Mouse (Mus musculus): ENCODE data around the gene Myo18b.

Myo18b gene

DNA sequence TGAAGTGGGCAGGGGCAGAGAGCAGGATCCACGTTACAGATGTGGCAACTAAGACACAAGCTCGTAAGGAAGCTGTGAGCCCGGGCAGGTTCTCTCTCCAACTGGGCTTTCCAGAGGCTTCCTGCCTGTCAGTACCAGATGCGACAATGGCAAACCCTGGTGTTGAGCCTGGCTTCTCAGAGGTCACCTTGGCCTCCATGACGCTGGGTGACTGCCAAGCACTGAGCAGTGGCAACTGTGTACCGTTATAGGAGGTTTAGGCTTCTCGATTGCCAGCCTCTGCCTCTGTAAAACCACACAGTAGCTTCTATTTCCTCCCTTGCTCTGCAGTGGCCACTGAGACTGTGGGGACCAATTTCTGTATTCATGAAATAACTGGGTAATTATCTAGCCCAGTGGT, 81.1 kb downstream of the Myo18b start:
- no peak for DNase-seq (ENCODE audit: low read depth, low spot score)

DNA sequence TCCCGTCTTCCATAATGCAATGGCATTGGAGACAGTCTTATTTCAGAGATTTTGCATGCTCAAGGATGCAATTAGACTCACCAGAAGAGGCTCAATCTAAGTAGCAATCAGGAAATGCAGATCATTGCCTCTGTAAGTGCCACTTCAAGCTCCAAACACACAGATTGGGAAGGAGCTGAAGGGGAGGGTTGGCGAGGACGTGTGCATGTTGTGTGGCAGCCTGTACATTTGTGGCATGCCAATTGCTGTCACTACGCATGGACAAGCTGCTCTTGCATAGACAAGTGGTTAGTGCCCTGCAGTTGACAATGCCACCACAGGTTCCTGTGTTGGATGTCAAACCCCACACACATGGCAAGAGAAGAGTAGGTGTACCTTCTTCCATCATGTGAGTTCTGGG, 88.5 kb downstream of the Myo18b start:
- DNase-seq (ENCODE audit: low read depth, low spot score), result no peak

DNA sequence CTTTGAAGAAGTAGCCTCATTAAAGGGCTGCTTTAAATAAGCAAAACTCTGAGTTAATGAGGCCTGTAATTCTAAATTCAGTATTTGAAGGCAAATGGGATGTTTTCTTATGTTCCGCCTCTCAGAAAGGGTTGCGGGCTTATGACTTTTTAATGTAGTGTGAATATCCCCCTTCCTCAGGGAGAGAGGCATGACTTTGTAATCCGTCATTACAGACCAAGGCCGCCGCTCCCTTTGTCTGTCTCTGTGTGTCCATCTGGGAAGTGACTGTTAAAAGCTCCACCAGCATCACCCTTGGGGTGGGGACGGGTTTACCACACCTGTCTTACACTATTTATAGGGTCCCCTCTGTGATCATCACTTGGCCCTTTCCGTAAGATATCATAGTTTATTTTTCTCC, 100.1 kb downstream of the Myo18b start:
- no peak for DNase-seq (ENCODE audit: low read depth, low spot score)

DNA sequence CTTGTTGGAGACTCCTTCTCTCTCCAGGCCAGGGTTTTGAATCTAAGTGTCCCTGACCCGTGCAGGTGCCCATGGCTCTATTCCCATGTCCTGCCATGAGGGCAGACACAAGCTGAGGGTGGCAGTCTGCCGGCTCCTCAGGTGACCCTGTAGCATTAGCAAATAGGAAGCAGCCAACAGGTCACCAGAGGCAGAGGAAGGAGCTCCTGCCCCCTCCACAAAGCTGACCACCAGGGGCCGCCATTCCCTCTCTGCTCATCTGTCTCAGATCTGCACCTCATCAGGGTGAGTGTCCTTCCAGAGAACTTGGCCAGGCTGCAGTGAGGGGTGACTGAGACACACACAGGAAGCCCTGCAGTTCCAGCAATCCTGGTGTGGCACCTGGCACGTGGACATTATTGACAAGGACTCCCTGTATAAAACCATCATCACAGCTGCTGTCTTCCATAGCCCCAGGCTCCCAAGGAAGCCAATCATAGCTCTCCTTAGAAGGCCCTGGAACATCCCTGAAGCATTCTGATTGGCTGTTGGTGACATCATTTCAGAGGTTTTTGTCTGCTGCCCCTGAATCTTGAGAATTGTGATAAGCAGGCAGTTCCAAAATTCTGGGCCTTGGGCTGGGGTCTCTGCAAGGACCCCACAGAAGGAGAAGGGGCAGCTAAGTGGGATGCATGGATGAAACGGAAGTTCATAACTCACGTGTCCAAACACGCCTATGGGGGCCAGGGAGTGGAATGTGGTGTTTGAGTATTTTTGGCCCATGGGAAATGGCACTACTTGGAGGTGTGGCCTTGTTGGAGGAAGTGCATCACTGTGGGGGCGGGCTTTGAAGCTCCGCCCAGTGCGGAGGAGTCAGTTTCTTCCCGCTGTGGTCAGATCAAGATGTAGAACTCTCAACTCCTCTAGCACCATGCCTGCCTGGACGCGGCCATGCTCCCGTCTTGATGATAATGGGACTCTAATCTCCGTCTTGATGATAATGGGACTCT, 104.1 kb downstream of the Myo18b start:
- no peak for DNase-seq (ENCODE audit: low read depth, low spot score)

DNA sequence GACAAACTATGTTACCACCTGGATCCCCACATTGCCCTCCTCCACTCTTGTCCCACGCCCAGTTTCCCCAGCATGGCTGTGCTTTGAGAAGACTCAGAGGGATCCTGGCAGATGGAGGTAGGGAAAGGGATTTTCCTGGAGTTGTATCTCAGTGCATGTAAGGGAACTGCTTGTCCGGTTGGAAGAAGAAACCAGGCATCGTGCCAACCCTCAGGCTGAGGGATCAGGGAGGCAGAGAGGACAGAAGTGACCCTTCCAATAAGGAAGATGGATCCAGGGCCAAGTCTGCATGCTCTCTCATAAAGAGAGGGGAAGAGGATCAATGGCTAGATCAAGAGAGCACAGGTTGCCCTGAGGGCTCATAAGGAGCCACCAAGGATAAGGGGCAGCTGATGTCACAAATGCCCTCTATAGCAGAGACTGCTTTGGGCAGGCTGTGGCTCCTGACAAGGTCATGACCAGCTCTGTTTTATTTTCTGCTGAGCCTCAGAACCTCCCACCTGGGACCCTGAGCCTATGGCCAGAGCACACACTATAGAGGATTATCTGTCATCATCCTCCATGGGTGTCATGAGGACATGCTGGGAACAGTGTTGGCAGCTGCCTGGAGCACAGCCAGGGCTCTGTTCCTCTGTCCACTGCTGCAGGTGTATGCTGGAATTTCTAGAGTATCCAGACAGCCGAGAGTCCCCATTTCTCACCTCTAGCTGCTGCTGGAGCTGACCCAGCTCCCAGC, 105.6 kb downstream of the Myo18b start:
- no peak for DNase-seq (ENCODE audit: low read depth, low spot score)

DNA sequence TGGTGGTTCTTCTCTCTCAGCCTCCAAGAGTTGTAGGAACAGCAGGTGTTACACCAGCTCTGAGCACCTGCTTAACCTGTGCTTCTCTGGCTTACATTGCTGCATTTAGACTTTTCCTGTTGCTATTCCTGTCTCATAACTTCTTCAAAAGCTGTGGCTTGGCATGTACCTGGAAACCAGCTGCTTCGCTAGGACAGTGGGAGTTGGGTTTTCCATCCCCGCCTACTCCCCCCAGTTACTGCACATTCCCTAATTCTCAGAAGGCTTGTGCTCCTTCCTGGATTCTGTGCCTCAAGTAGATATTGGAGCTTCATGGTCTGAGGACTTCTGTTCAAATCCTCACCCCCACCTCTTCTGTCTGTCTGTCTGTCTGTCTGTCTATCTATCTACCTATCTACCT, 107.7 kb downstream of the Myo18b start:
- no peak for DNase-seq (ENCODE audit: low read depth, low spot score)

DNA sequence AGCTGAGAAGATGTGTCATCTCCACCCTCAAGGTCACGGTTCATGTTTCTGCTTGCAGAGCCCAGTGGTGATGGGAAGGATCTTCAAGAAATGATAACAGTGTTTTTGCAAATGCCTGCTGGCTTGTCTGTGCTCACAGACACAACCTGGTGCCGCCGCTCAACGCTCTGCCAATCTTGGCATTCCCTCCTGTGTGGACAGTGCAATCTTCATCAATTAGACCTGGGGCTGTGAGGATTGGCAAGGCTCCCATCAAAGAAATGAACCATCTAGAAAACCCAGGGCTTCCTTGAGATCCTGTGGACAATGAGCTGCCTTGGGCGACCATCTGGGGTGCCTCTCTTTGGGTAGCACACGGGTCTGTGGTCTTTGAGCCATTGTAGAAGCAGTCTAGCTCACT, 109.4 kb downstream of the Myo18b start:
- no peak for DNase-seq (ENCODE audit: low read depth, low spot score)

DNA sequence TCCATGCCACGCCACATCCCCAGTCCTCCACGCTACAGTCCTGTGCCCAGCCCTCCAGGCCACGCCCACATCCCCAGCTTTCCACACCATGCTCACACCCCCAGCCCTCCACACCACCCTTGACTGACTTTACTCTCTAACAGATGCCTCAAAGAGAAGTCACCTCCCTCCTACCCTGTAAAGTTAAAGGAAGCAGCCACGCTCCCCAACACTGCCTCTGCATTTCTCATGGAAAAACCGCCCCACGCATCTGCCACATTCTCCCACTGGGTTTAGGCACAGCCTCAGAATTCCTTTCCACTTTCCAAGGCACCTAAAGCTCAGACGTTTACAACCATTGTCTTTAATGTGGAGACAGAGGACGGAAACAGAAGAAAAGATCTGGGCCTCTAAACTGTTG, 110.1 kb downstream of the Myo18b start:
- DNase-seq (ENCODE audit: low read depth, low spot score), result no peak

DNA sequence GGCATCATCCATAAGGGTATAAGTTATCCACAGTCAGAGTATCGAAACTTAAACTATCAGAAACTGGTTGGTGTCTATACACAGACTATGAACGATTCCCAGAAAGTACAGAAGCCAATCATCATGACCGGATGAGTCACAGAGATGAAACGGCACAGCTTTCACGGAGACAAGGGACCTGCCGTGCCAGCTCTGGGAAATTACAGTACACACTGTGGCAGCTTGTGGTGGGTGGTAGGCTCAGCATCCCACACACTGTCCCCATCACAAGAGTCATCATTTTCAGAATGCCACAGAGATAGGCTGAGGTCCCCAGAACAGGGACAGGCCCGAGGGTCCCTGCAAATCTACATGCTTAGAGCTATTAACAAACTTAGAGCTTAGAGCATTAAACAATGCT, 114.4 kb downstream of the Myo18b start:
- no peak for DNase-seq (ENCODE audit: low read depth, low spot score)

DNA sequence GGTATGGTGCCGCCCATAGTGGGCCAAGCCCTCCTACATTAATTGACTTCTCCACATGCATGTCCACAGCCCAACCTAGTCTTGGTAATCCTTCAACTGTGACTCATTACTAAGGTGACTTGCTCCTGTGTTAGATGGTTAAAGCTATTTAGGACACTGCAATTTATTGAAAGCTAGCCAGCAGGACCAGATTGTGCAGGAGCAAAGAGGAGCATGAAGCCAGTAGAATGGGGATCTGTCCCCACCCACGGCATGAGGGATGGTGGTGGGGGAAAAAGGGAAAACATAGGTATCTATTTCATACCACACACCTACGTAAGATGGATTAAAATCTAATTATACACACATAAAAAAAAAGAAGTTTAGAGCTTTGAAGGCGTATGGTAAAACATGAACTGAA, 114.9 kb downstream of the Myo18b start:
- no peak for DNase-seq (ENCODE audit: low read depth, low spot score)

DNA sequence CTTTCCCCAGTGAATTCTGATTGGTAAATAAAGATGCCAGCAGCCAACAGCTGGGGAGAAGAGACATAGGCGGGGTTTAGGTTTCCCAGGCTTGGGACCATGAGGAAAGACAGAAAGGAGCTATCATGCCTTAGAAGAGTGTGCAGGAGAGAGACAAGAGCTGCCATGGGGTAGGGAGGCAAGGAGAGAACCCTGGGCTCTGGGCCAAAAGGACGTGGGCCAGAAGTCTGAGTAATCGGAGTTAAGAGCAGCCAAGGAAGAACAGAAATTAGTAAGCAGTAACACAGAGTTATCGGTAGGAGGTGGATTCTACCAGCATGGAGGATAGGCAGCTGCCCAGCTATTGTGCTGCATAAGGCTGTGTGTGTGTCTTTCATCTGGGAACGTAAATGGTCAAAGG, 115.8 kb downstream of the Myo18b start:
- DNase-seq (ENCODE audit: low read depth, low spot score), result peak; percentile 13

DNA sequence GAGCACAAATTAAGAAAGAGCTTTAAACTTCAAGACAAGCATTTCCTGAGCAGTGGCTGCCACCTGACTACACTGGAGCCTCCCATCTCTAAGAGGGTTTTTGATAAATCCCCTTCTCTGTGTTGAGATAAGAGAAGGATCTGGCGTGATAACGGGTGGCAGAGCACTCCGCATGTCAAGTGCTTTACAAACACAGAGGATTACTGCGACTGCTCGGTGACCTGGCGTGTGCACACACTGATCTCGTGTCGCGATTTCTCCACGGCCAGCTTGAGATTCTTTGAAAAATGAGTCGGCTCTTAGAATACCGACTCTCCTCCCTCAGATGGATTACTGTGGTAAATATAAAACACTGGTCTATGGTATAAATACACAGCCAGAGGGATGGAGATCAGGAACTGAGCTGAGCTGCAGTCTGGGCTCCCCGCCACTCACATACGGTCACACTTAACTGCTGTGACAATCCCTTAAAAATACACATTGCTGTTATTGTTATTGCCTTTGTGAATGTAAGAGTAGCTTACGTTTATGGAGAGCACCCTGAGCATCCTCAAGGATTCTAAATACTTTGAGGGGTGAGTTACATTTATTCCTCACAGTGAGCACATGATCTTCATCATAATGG, 119.3 kb downstream of the Myo18b start:
- no peak for DNase-seq (ENCODE audit: low read depth, low spot score)

DNA sequence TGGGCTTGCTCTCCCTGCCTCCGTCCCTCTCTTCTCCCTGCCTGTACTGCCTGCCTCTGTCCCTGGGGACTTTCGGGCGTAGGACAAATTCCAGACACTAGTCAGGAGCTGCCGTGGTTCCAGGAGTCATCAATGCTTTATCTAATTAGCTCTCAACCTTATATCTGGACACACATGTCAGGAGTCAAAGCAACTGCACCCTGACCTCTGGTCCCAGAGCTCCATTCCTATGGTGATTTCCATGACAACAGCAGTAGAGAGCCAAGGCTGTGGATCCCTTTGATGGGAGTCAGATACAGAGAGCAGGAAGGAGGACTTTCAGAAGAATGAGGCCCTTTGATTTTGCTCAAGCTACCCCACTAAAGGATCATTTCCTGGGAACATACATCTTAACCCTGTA, 122.7 kb downstream of the Myo18b start:
- DNase-seq (ENCODE audit: low read depth, low spot score), result no peak

DNA sequence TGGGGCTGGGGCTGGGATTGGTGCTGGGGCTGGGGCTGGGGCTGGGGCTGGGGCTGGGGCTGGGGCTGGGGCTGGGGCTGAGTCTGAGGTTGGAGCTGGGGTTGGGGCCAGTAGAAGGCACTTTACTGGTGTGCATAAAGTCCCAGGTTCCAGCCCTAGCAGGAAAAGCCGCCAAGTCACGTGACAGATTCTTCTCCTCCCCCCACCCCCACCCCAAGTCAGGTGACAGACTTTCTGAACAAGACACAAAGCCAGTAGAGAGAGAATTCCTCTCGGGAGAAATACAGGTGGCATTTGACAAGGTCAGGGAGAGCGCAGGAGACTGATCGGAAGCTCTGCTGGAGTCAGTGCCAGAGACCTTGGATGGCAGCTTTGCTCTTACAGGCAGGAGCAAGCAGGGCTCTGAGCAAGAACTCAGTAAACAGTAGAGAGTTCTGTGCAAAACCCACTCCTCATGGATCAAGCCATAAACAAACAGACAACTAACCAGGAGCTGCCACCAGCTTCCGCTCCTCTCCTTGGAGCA, 124.7 kb downstream of the Myo18b start:
- no peak for DNase-seq (ENCODE audit: low read depth, low spot score)

DNA sequence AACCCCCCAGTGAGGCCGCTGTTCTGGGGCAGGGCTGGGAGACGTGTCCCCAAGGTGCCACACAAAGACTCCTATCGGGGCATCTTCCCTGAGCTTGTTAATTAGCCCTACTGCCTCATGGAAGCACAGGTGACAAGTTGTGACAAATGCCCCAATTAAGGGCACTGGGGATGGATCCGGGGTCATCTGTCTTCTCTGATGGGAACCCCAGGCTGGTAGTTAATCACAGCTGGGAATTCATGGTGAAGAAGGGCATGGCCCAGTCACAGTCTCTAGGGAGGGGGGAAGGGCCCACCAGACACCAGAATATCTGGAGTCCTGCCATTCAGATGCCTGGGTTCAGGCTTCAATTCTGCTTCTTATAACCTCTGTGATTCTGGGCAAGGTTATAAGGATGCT, 126.4 kb downstream of the Myo18b start:
- DNase-seq (ENCODE audit: low read depth, low spot score), result no peak

DNA sequence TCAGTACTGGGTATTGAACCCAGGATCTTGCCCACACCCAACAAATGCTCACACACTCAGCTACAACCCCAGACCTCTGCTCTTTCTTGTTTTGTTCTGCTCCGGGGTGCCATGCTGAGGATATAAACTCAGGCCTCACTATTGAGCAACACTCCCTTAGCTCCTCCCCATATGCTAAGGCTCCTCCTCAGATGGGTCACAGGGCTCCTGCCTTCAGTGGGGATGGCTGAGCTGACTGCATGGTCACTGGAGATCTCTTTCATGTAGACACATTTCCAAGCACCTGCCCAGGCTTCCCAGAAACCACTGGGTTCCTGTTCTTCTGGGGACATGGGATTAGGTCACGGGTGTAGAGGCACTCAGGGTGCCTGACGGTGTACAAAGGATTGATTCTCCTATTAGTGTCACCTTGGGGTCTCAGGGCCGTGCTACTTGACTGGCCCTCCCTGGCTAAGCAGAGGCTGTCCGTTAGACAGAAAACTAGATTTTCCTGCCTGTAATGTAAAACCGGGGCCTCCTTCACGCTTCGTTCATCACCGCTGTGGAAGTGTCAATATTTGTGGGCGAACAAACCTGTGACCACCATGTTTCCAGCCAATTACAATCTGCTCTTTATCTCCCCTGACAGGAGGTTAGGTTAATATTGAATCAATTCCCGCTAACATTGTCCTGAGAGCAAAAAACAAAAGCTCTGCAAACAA, 127.0 kb downstream of the Myo18b start:
- DNase-seq (ENCODE audit: low read depth, low spot score), result no peak

DNA sequence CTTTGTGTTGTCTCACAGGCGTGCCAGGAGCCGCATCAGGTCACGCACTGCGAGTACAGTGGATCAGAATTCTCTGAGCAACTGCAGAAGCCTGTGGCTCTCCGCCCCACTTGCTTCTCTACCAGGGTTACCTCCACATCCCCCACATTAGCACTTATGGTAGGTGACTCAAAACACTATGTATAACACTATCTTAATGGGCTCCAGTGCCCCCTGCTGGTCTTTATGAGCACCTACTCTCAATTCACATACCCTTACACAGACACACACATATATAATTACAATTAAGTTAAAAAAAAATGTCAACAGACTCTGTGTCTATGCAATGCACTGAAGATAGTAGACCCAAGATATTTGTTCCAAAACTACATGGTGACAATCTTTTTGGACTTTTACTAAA, 127.6 kb downstream of the Myo18b start:
- DNase-seq (ENCODE audit: low read depth, low spot score), result no peak

DNA sequence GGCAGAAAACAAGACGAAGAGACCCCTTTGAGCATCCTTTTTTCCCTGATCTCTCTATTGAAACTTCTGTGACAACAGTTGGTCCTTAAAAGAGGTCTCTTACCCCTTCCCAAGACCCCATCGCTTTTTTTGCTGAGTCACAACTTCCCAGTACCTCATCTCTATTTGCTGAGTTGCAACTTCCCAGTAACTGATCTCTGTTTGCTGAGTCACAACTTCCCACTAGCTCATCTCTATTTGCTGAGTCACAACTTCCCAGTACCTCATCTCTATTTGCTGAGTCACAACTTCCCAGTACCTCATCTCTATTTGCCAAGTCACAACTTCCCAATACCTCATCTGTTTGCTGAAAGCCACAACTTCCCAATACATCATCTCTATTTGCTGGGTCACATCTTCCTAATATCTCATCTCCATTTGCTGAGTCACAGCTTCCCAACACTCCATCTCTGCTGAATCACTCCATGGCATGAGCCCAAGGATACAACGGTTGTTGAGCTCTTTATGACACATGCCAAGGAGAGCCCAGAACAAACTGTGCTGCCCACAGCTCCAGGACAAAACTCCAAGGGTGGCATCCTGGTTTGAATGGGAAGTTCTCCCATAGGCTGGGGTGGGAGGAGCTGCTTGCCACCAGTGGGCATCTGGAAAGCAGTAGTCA, 134.6 kb downstream of the Myo18b start:
- DNase-seq (ENCODE audit: low read depth, low spot score), result peak; percentile 10

DNA sequence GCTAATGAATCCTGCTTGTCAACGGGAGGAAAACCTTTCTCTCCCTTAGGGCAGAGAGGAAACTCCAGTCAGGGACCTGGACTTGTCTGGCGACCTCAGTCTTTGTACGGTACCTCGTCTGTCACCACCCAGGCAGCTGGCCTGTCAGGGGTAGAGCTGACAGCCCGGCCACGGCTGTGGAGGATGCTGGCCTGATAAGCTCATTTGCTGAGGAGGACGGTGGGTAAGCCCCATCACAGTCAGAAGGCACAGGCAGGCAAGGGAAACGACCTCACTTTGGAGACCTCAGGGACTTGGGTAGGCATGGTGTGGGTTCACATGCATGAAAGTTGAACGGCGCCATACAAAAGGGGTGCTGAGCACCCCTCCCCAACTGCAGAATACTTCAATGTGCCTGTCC, 140.6 kb downstream of the Myo18b start:
- no peak for DNase-seq (ENCODE audit: low read depth, low spot score)

DNA sequence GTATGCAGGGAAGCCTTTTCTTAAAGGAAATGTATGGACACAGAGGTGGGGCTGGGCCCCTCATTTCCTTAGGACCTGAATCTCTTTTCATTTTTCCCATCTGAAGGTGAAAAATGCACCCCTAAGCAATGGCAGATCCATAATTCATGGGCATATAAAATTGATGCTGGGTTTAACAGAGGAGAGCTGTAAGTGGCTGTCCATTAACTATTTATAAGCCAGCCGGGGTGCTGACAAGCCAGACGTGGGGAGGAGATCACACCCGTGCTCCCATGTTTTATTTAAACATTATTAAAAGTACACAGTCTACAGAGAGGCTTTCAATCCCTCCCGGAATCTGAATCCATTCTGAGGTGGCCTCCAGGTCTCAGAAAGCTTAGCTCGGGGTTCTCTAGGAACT, 146.5 kb downstream of the Myo18b start:
- no peak for DNase-seq (ENCODE audit: low read depth, low spot score)

All from 3T3-L1 (cell line).